Mouse (Mus musculus): ENCODE measurements at regions not wholly inside any gene's neighbourhood (a gene's known extent, or its start where the extent isn't known, plus 50 kb on each side); places are given as distances from the start of the nearest gene placed in this dataset.

DNA sequence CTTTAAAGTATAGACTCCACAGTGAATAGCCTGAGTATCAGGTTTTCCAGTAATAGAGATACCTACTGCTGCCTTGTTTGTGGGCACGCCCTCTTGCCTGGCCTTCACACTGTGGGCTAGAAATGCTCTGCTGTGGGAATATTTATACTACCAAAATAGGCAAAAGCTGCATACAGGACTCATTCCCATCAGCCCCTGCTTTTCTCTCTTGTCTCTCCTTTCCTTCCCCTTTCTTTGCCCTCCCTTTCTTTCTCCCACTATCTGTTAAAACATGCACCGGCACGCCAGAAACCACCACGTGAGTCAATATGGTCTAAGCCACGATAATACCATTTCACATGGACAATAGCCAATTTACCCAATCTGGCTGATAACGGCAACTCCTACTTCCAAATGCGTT, 395.5 kb downstream of the Pmp22 start:
- H3K36me3 ChIP-seq (ENCODE audit: control insufficient read depth, insufficient read depth, low read length) = no peaks in the 10 kb centered on the region
- no peak for TF ChIP-seq POLR2A (IDR thresholded peaks at IDR 0.05; ENCODE audit: low read depth, low read length)
- no peak for TF ChIP-seq CTCF (IDR thresholded peaks at IDR 0.05; ENCODE audit: extremely low read depth, insufficient read depth, insufficient read length, insufficient replicate concordance)
- WGBS = 85% methylated on average over 7 of the region's 7 CpGs
- no peaks in the 10 kb centered on the region for H3K4me1 ChIP-seq (ENCODE audit: control insufficient read depth, insufficient read depth, insufficient read length)
- no peak overlapping the region for H3K4me3 ChIP-seq (ENCODE audit: extremely low read depth, insufficient read depth, insufficient read length)
- DNase-seq (ENCODE audit: low read depth in 1 of 2, low spot score in 2 of 2) = no peak
- H3K27ac ChIP-seq (ENCODE audit: insufficient read depth, low read length) = no peak overlapping the region
- no peaks in the 10 kb centered on the region for H3K27me3 ChIP-seq (ENCODE audit: control insufficient read depth, insufficient read depth, low read length)

DNA sequence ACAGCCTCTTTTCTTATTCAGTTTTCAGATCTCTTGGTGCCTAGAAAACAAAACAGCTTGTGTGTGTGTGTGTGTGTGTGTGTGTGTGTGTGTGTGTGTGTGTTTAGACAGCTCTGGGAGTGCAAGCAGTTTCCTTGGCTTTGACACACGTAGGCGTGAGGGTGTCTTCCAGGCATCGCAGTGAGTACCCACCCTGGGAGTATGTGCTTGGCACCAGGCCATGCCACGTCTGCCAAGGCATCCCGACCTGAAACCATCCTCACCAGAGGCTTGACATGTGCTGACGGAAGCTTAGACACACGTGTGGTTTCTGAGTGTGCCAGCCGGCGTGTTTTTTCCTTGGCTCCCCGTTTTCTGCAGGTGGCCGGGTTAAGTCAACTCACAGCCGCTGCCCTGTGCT, 396.6 kb downstream of the Pmp22 start:
- TF ChIP-seq POLR2A (IDR thresholded peaks at IDR 0.05; ENCODE audit: low read depth, low read length) = no peak
- no peak for TF ChIP-seq CTCF (IDR thresholded peaks at IDR 0.05; ENCODE audit: extremely low read depth, insufficient read depth, insufficient read length, insufficient replicate concordance)
- WGBS = 74% methylated on average over 12 of the region's 12 CpGs
- DNase-seq (ENCODE audit: low read depth in 1 of 2, low spot score in 2 of 2) = no peak
- Histone ChIP-seq H3K27me3 (ENCODE audit: control insufficient read depth, insufficient read depth, low read length) (no peaks in the 10 kb centered on the region), H3K4me1 (ENCODE audit: control insufficient read depth, insufficient read depth, insufficient read length) (no peaks in the 10 kb centered on the region), H3K27ac (ENCODE audit: insufficient read depth, low read length) (no peak overlapping the region), H3K36me3 (ENCODE audit: control insufficient read depth, insufficient read depth, low read length) (no peaks in the 10 kb centered on the region), H3K4me3 (ENCODE audit: extremely low read depth, insufficient read depth, insufficient read length) (no peak overlapping the region)

DNA sequence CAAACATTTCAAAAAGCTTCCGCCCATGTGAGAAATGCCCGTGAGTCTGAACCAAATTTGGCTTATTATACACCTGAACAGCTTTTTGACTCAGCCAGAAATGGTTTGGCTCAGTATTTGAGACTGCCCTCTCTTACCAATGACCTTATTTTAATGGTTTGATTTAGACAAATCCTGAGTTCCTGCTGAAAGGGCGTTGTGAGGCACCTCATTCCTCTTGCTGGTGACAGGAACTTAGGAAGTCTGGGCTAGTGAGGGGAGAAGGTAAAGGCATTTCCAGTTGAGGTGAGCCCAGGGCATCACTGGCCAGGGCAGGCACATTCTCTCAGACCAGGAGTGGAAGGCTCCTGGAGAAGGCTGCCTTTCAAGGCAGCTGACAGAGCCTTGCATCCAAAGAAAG, 396.1 kb downstream of the Hs3st3b1 start:
- DNase-seq (ENCODE audit: low read depth in 1 of 2, low spot score in 2 of 2) = no peak
- Histone ChIP-seq H3K27ac (ENCODE audit: insufficient read depth, low read length) (no peak overlapping the region), H3K27me3 (ENCODE audit: control insufficient read depth, insufficient read depth, low read length) (no peaks in the 10 kb centered on the region), H3K36me3 (ENCODE audit: control insufficient read depth, insufficient read depth, low read length) (no peaks in the 10 kb centered on the region), H3K4me1 (ENCODE audit: control insufficient read depth, insufficient read depth, insufficient read length) (no peaks in the 10 kb centered on the region), H3K4me3 (ENCODE audit: extremely low read depth, insufficient read depth, insufficient read length) (no peak overlapping the region)
- 77% methylated on average over 3 of the region's 3 CpGs for WGBS
- TF ChIP-seq POLR2A (IDR thresholded peaks at IDR 0.05; ENCODE audit: low read depth, low read length) (no peak), CTCF (IDR thresholded peaks at IDR 0.05; ENCODE audit: extremely low read depth, insufficient read depth, insufficient read length, insufficient replicate concordance) (no peak)

DNA sequence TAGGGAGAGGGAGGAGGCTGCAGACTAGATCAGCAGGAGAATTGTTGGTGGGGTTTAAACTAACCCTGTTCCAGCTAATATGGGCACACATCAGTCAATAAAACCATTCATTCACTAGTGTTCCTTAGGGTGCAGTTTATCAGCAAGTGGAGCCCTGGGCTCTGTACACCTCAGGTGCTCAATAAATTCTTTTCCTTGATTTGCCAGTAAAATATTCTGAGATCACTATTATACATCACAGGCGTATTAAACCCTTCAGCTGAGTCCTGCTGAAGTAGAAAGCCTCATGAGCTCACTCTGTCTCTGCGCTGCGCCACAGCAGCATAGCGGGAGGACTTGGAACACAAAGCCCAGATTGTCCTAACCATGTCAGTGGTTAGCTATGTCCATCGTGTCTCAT, 389.3 kb downstream of the Hs3st3b1 start:
- no peak for TF ChIP-seq POLR2A (IDR thresholded peaks at IDR 0.05; ENCODE audit: low read depth, low read length)
- TF ChIP-seq CTCF (IDR thresholded peaks at IDR 0.05; ENCODE audit: extremely low read depth, insufficient read depth, insufficient read length, insufficient replicate concordance) = no peak
- no peaks in the 10 kb centered on the region for H3K4me1 ChIP-seq (ENCODE audit: control insufficient read depth, insufficient read depth, insufficient read length)
- H3K4me3 ChIP-seq (ENCODE audit: extremely low read depth, insufficient read depth, insufficient read length) = no peak overlapping the region
- DNase-seq (ENCODE audit: low read depth in 1 of 2, low spot score in 2 of 2) = no peak
- no peaks in the 10 kb centered on the region for H3K36me3 ChIP-seq (ENCODE audit: control insufficient read depth, insufficient read depth, low read length)
- WGBS = 92% methylated on average over 5 of the region's 5 CpGs
- H3K27me3 ChIP-seq (ENCODE audit: control insufficient read depth, insufficient read depth, low read length) = no peaks in the 10 kb centered on the region
- H3K27ac ChIP-seq (ENCODE audit: insufficient read depth, low read length) = no peak overlapping the region

DNA sequence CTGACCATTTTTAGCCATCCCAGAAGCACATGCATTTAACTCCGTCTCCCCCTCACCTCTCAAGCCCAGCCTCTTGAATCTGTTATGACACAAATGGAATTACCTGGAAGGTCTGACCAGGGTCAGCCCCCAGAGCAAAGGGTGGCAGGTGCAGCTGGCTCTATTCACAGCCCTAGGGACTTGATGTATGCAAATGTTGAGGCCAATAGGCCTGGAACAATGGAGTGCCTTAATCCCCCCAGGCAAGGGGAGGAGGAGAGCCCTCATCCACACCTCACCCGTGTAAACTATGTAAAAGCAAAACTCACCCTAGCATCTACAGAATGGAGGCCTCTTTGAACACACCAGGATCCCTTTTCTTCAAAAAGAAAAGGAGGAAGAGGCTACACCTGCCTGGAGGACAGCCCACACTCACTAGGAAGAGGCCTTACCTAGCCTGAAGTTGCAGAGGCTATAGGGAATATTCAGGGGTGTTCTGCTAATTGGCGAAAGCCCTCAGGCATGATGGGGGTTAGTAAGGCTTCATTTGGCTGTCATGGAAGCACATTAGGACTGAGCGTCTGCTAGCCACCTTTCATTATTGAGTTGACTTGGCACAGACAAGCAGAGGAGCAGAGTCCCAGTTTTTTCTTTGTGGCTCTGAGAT, 388.4 kb downstream of the Hs3st3b1 start:
- Histone ChIP-seq H3K4me3 (ENCODE audit: extremely low read depth, insufficient read depth, insufficient read length) (no peak overlapping the region), H3K27me3 (ENCODE audit: control insufficient read depth, insufficient read depth, low read length) (no peaks in the 10 kb centered on the region), H3K36me3 (ENCODE audit: control insufficient read depth, insufficient read depth, low read length) (no peaks in the 10 kb centered on the region), H3K27ac (ENCODE audit: insufficient read depth, low read length) (no peak overlapping the region), H3K4me1 (ENCODE audit: control insufficient read depth, insufficient read depth, insufficient read length) (no peaks in the 10 kb centered on the region)
- DNase-seq (ENCODE audit: low read depth in 1 of 2, low spot score in 2 of 2) = no peak
- WGBS = 65% methylated on average over 4 of the region's 4 CpGs
- TF ChIP-seq CTCF (IDR thresholded peaks at IDR 0.05; ENCODE audit: extremely low read depth, insufficient read depth, insufficient read length, insufficient replicate concordance) = no peak
- no peak for TF ChIP-seq POLR2A (IDR thresholded peaks at IDR 0.05; ENCODE audit: low read depth, low read length)

DNA sequence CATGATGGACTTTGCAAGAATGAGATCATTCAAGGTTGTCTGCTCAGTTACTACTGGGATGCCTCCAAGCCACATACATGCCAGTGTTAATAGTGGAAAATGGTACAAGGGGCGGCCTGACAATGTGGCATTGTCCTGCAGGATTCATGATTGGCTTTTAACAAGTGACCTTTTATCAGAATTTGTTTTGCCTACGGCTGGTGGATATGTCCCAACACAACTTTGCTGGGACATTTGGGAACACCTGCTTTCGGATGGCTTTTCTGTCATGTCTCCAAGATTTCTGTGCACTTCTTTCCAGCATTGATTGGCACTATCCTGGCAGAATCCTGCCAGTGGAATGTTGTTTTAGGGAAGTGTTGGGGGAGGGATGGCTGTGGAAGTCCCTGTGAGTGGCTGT, 384.4 kb downstream of the Hs3st3b1 start:
- TF ChIP-seq POLR2A (IDR thresholded peaks at IDR 0.05; ENCODE audit: low read depth, low read length) (no peak), CTCF (IDR thresholded peaks at IDR 0.05; ENCODE audit: extremely low read depth, insufficient read depth, insufficient read length, insufficient replicate concordance) (no peak)
- WGBS = 88% methylated on average over 3 of the region's 3 CpGs
- Histone ChIP-seq H3K27me3 (ENCODE audit: control insufficient read depth, insufficient read depth, low read length) (no peaks in the 10 kb centered on the region), H3K36me3 (ENCODE audit: control insufficient read depth, insufficient read depth, low read length) (no peaks in the 10 kb centered on the region), H3K4me3 (ENCODE audit: extremely low read depth, insufficient read depth, insufficient read length) (no peak overlapping the region), H3K4me1 (ENCODE audit: control insufficient read depth, insufficient read depth, insufficient read length) (no peaks in the 10 kb centered on the region), H3K27ac (ENCODE audit: insufficient read depth, low read length) (no peak overlapping the region)
- DNase-seq (ENCODE audit: low read depth in 1 of 2, low spot score in 2 of 2) = no peak

DNA sequence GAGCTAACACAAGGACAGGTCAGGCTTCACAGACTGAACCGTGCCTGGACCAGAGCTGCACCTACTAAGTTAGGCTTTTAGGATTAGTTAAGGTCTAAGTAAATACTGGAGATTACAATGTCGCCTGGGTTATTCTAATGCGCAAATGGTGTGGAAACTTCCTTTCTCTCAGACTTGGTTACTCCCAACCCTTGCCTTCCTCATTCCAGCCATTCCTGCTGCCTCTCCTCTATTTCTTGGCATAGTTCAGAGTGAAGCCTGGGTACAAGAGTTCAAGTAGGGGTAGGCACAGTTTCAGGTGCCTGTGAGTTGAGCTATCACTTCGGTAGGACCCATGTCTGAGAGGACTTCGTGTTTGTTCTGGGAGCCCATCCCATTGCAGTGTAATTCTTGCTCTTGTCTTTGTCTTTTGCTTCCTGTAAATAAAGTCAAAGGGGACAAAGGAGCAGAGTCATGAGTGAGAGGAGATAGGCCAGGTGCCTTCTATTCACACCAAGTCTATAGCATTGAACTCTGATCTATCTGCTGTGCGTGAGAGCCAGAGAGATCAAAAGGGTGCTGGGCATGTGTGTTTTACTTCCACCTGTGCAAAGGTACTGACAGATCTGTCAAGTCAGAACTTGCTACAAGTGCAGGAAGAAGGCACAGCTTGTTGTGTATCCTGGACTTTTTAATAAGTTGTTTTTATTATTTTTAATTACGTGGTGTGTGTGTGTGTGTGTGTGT, 378.0 kb downstream of the Hs3st3b1 start:
- Histone ChIP-seq H3K27me3 (ENCODE audit: control insufficient read depth, insufficient read depth, low read length) (no peaks in the 10 kb centered on the region), H3K4me1 (ENCODE audit: control insufficient read depth, insufficient read depth, insufficient read length) (no peaks in the 10 kb centered on the region), H3K27ac (ENCODE audit: insufficient read depth, low read length) (no peak overlapping the region), H3K4me3 (ENCODE audit: extremely low read depth, insufficient read depth, insufficient read length) (no peak overlapping the region), H3K36me3 (ENCODE audit: control insufficient read depth, insufficient read depth, low read length) (no peaks in the 10 kb centered on the region)
- TF ChIP-seq CTCF (IDR thresholded peaks at IDR 0.05; ENCODE audit: extremely low read depth, insufficient read depth, insufficient read length, insufficient replicate concordance) (no peak), POLR2A (IDR thresholded peaks at IDR 0.05; ENCODE audit: low read depth, low read length) (no peak)
- 86% methylated on average over 7 of the region's 7 CpGs for WGBS
- no peak for DNase-seq (ENCODE audit: low read depth in 1 of 2, low spot score in 2 of 2)

All from spleen, adult 2 months (tissue).